Mouse (Mus musculus): Measurements from ENCODE around the gene Rnf186.

DNA sequence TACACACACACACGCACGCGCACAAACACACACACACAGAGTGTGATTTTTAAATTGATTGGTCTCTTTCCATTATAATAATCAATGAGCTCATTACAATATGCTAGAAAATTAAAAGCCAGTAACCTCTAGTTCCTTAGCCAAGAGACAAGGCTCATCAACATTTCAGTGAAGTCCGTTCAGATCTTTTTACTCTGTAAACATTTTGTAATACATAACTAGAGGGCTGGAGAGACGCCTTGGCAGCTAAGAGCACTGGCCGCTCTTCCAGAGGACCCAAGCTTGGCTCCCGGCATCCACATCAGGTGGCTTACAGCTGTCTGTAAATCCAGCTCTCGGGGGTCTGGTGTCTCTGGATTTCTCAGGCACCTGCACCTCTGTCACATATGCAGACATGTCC lies 13.1 kb downstream of the Rnf186 start:
- no peak for TF ChIP-seq CTCF (IDR thresholded peaks at IDR 0.05; ENCODE audit: low read depth)
- no peak for TF ChIP-seq EP300 (optimal IDR thresholded peaks at IDR 0.05)

All from stomach, postnatal 0 days (tissue).